Mouse (Mus musculus) heart, embryonic 11.5 days (tissue): ENCODE results near the gene 4933407L21Rik. TPM values are rescaled to one million over a fixed set of nuclear protein-coding genes. Genes with fewer than 3 reads are reported as not detected.

Experiments used
- ATAC-seq: fragments of 200-750 bp; cut with Nextera tagmentation; replicated peaks from 2 replicates; pipeline ENCODE4 v1.8.0; 2017; ENCODE audit warnings: moderate library complexity; ENCODE audit not compliant: insufficient number of reproducible peaks, low FRiP score, low TSS enrichment
- H3K27ac ChIP-seq: fragments of 300-500 bp; sonication (generic); 2 replicates; pipeline ENCODE4 v1.5.1; 2014; ENCODE audit warnings: mild to moderate bottlenecking, low read depth, low read length
- H3K27me3 ChIP-seq: fragments of 300-500 bp; sonication (generic); 2 replicates; pipeline ENCODE4 v1.6.1; 2014; ENCODE audit warnings: mild to moderate bottlenecking, low read length, mixed read lengths; ENCODE audit not compliant: control insufficient read depth, insufficient read depth
- H3K36me3 ChIP-seq: fragments of 300-500 bp; sonication (generic); 2 replicates; pipeline ENCODE4 v1.6.1; 2014; ENCODE audit warnings: mild to moderate bottlenecking, low read length, moderate library complexity, mixed read lengths; ENCODE audit not compliant: control insufficient read depth, insufficient read depth
- H3K4me1 ChIP-seq: fragments of 300-500 bp; sonication (generic); 2 replicates; pipeline ENCODE4 v1.6.1; 2014; ENCODE audit warnings: low read length; ENCODE audit not compliant: control insufficient read depth, insufficient read depth
- H3K4me2 ChIP-seq: fragments of 300-500 bp; sonication (generic); 2 replicates; pipeline ENCODE4 v1.6.1; 2014; ENCODE audit warnings: mild to moderate bottlenecking, moderate library complexity
- H3K4me3 ChIP-seq: fragments of 300-500 bp; sonication (generic); 2 replicates; pipeline ENCODE4 v1.5.1; 2014; ENCODE audit warnings: low read depth, low read length
- H3K9ac ChIP-seq: fragments of 300-500 bp; sonication (generic); 2 replicates; pipeline ENCODE4 v1.6.1; 2014; ENCODE audit warnings: mild to moderate bottlenecking, low read depth, low read length, moderate library complexity
- H3K9me3 ChIP-seq: fragments of 300-500 bp; sonication (generic); replicated peaks from 2 replicates; pipeline ENCODE4 v1.6.1; 2016; ENCODE audit warnings: low read length; ENCODE audit not compliant: control insufficient read depth
- WGBS: fragments of 180-500 bp; shearing (Covaris S2); extraction: QIAGEN DNeasy Blood & Tissue Kit; methylation state at CpG from one replicate; pipeline ENCODE4 v1.1.7; 2014; ENCODE audit not compliant: insufficient replicate concordance; 5-methylcytosine and 5-hydroxymethylcytosine counted together
- polyA plus RNA-seq: library from polyadenylated mRNA; unstranded; fragments of >200 nt; fragmentation: Nextera tagmentation; extraction: Ambion mirVana; gene quantifications from 2 replicates; pipeline ENCODE4 v1.2.1, GENCODE M21; 2014

The 4933407L21Rik gene
- polyA plus RNA-seq, 1 experiment from 2014 or later: not detected

DNA sequence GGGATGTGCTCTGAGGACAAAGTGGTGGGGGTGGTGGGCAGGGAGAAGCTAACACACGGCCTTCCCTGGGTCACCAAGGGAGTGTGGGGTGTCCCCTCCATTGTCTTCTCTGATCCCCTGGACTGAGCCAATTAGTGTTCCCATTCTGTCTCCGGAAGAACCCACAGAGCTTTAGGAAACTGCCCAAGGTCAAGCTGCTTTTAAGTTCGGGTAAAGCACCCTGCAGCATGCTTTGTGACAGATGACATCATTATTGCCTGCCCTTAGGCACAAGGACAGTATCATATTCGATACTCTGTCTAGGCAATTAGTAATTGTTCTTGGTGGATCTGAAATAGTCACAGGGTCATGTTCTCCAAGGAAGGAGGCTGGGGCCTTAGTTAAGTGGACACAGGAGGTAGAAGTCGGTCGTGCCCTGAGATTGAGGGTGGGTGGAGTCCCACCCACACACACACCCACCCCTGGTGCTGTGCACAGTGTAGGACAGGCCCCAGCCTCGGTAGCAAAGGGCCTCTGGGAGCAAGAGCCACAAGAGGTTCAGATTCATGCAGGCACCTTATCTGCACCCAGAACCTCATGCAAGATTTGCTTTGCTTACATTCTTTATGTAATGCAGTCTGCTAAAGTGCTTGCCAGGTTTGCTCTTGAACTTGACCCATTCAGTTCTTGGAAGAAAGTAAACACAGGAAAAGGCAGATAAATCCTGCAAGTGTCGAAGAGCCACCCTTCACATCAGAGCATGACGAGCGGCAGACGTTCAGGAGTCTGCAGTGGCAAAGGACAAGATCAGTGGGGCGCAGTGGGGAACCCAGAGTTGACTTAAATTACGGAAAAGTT is 19.3 kb upstream of the 4933407L21Rik start:
- Histone ChIP-seq H3K36me3 (peaks cover 30% of the 10 kb centered on the region), H3K9me3 (0 out of 2 replicates have a peak, but pooled peaks cover 3% of the 10 kb centered on the region), H3K4me3 (no peak overlapping the region), H3K9ac (no peak overlapping the region), H3K27me3 (no peaks in the 10 kb centered on the region), H3K4me2 (no peak overlapping the region), H3K27ac (0 out of 2 replicates have a peak overlapping the region, but pooled peaks have one; percentile 46), H3K4me1 (peaks cover 28% of the 10 kb centered on the region)
- no peak for ATAC-seq
- 42% methylated on average over 13 of the region's 13 CpGs for WGBS

GRCm38 (mm10) chr1:85913078-85913755 is 15.1 kb upstream of the 4933407L21Rik start:
- Histone ChIP-seq H3K27me3 (no peaks in the 10 kb centered on the region), H3K9ac (no peak overlapping the region), H3K9me3 (0 out of 2 replicates have a peak, but pooled peaks cover 3% of the 10 kb centered on the region), H3K4me1 (peaks cover 12% of the 10 kb centered on the region), H3K36me3 (peaks cover 2% of the 10 kb centered on the region; the same call in 1 of the 2 replicates), H3K27ac (no peak overlapping the region), H3K4me3 (no peak overlapping the region), H3K4me2 (no peak overlapping the region)
- no peak for ATAC-seq
- 84% methylated on average over 7 of the region's 7 CpGs for WGBS

DNA sequence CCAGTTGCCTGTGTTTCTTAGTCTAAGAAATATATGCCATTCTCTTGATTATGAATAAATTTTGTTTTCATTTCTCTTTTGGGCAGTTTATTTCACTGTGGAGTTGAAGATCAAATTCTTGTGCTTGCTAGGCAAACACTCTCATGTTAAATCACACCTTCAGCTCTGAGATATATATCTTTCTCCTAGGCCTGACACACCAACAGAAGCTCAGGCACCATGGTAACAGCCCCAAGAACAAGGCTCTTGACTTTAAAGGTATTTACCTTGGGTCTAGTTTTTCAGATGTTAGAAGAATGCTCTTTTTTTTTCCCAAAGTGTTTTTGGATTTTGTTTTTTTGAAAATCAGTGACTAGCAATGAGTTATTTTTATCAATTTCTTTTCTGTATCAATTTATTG is 12.4 kb upstream of the 4933407L21Rik start:
- Histone ChIP-seq H3K4me3 (no peak overlapping the region), H3K4me1 (no peaks in the 10 kb centered on the region), H3K4me2 (no peak overlapping the region), H3K9me3 (0 out of 2 replicates have a peak, but pooled peaks cover 3% of the 10 kb centered on the region), H3K9ac (no peak overlapping the region), H3K27ac (no peak overlapping the region), H3K36me3 (no peaks in the 10 kb centered on the region), H3K27me3 (no peaks in the 10 kb centered on the region)
- ATAC-seq: no peak

DNA sequence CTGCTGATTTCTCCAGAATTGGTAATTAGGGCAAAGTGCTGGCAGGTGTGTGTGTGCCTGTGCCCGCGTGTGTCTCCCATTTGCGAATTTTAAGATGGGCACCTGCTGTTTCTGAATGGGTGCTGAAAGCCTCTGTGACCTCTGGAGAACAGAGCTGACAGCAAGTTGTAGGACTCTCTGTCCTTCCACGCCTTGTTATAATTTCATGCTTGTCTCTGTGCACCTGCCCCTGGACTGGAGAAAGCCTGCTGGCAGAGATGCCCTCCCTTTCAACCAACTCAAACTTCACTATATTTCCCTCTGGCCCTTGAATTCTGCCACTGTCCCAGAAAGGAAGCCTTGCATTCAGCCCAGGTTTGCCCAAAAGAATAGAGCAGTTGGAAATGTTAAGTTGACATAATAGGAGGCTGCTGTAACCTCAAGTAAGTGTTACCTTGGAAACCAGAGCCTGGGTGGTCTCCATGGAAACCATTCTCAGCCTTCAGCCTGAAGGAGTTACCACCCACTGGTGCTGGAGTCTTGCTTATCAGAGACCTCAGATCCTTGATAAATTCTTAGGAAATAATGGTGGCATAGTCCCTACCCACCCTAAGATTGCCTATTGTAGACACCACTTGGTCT is 11.3 kb upstream of the 4933407L21Rik start:
- no peak for ATAC-seq
- Histone ChIP-seq H3K36me3 (no peaks in the 10 kb centered on the region), H3K9me3 (no peaks in the 10 kb centered on the region), H3K27me3 (no peaks in the 10 kb centered on the region), H3K4me1 (no peaks in the 10 kb centered on the region), H3K9ac (no peak overlapping the region), H3K27ac (no peak overlapping the region), H3K4me3 (no peak overlapping the region), H3K4me2 (no peak overlapping the region)
- WGBS: 61% methylated on average over 4 of the region's 4 CpGs

DNA sequence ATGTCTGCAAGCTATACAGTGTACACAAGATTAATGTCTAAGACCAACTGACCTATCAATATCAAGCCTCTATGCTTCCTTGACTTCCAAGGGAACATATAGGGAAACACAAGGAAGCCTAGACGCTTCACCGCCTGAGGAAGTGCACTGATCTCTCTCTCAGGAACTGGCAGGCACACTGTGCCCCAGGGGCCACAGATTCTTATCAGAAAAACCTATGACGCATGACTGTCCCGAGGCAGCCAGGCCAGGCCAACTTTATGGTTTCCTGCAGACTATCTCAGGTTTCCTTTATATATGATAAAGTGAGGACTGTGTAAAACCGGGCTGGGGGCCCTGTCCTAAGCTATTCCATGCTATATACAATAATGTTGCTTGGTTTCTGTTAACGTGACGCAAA is 8.7 kb upstream of the 4933407L21Rik start:
- WGBS: 74% methylated on average over 7 of the region's 7 CpGs

GRCm38 (mm10) chr1:85921725-85922124 is 6.6 kb upstream of the 4933407L21Rik start:
- no peaks in the 10 kb centered on the region for H3K36me3 ChIP-seq
- no peak overlapping the region for H3K9ac ChIP-seq
- WGBS: 83% methylated on average over 7 of the region's 7 CpGs
- no peaks in the 10 kb centered on the region for H3K9me3 ChIP-seq
- H3K4me2 ChIP-seq: no peak overlapping the region
- H3K4me3 ChIP-seq: no peak overlapping the region
- no peak overlapping the region for H3K27ac ChIP-seq
- H3K27me3 ChIP-seq: no peaks in the 10 kb centered on the region
- no peaks in the 10 kb centered on the region for H3K4me1 ChIP-seq
- ATAC-seq: no peak

More for the DNA sequence above, 8.7 kb upstream of the 4933407L21Rik start:
- H3K9me3 ChIP-seq: no peaks in the 10 kb centered on the region
- no peaks in the 10 kb centered on the region for H3K4me1 ChIP-seq
- no peaks in the 10 kb centered on the region for H3K27me3 ChIP-seq
- H3K4me2 ChIP-seq: no peak overlapping the region
- no peak for ATAC-seq
- H3K36me3 ChIP-seq: no peaks in the 10 kb centered on the region
- no peak overlapping the region for H3K4me3 ChIP-seq
- H3K9ac ChIP-seq: no peak overlapping the region
- no peak overlapping the region for H3K27ac ChIP-seq

DNA sequence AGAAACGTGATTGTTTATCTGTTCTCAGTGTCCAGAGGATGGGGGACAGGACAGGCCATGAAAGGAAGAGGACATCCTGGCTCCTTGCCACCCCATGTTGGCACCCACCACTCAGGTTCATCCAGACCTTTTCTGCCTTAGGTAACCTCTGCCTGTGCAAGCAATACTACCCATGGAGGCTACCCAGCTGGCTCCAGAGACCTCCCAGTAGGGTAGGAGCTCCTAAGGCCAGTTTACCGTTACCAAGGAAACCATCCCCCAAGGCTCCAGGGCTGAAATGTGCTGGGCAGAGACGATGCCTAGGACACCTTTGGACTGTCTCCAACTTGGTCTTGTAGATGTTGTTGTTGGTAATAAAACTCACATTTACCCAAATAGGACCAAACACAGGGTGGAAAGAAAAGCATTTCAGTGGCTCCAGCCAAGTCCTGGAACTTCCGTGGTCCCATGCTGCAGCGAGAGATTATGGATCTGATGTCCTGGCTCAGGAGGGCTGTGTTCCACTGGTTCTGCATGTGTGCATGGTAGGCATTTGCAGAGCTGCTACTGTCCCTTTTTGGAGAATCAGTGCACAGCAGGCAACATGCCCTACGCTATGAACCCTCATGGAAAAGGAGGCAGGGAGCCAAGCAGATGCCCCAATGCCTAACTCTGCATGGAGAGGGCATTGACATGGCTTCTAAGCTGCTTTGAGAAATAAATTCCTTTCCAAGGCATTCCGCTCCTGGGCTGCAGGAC is 6.0 kb upstream of the 4933407L21Rik start:
- H3K27ac ChIP-seq: no peak overlapping the region
- H3K4me1 ChIP-seq: no peaks in the 10 kb centered on the region
- 70% methylated on average over 7 of the region's 7 CpGs for WGBS
- H3K36me3 ChIP-seq: no peaks in the 10 kb centered on the region
- H3K4me2 ChIP-seq: no peak overlapping the region
- no peaks in the 10 kb centered on the region for H3K27me3 ChIP-seq
- H3K9me3 ChIP-seq: no peaks in the 10 kb centered on the region
- no peak for ATAC-seq
- no peak overlapping the region for H3K4me3 ChIP-seq
- no peak overlapping the region for H3K9ac ChIP-seq

DNA sequence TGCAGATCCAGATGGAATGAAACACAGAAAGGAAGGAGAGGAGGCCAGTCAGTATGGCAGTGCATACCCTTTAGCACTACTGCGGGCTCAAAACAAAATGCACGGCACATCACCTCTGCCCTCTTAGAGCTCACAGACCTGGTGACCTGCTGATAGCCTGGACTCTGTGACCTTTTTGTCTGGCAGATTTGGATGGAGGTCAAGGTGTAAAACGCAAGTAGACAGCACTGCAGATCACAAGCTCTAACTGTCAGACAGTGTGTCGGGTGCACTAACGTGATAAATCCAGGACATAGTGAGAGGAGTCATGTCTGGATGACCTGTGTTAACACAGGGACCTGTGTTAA is 5.4 kb upstream of the 4933407L21Rik start:
- H3K36me3 ChIP-seq: no peaks in the 10 kb centered on the region
- WGBS: 65% methylated on average over 5 of the region's 5 CpGs
- no peak for ATAC-seq
- no peak overlapping the region for H3K4me3 ChIP-seq
- no peaks in the 10 kb centered on the region for H3K9me3 ChIP-seq
- H3K27ac ChIP-seq: no peak overlapping the region
- H3K9ac ChIP-seq: no peak overlapping the region
- peaks cover 1% of the 10 kb centered on the region; the same call in 1 of the 2 replicates for H3K4me1 ChIP-seq
- no peaks in the 10 kb centered on the region for H3K27me3 ChIP-seq
- no peak overlapping the region for H3K4me2 ChIP-seq
